In genomic region chr19:30902290-30902689, GRCm38 (mm10) we compare ENCODE assay signal across 21 mouse cellular contexts.
DNase-seq lines count a peak whose midpoint lies in the region; ATAC-seq and TF ChIP-seq lines count a peak whose summit lies in the region.
"Had no signal": no experiment of that assay in that cellular context is flagged by ENCODE, and none has a peak within 500 bp of the region (broad histone marks: within the 10 kb centered on the region; RNA-seq: fewer than 3 reads in every experiment).

No protein-coding gene starts in this region.

- TF ChIP-seq CTCF in intestine, postnatal 0 days (IDR thresholded peaks at IDR 0.05; ENCODE audit: low read depth), result peak; percentile 26; the same call in 1 of the 2 replicates
- peak; percentile 23; the same call in 1 of the 2 replicates for TF ChIP-seq CTCF in lung, embryonic 14.5 days (IDR thresholded peaks at IDR 0.05; ENCODE audit: low read depth)

- H3K27ac ChIP-seq in intestine, postnatal 0 days (ENCODE audit: low read depth, low read length), result no peak overlapping the region
- H3K27ac ChIP-seq in intestine, embryonic 16.5 days (ENCODE audit: low read length), result no peak overlapping the region
- no peak overlapping the region for H3K27ac ChIP-seq in lung, embryonic 14.5 days (ENCODE audit: low read depth)
- H3K27ac ChIP-seq: forebrain, embryonic 13.5 days; heart, embryonic 10.5 days; hindbrain, embryonic 12.5 days; midbrain, embryonic 13.5 days had no signal

- no peak overlapping the region for H3K9ac ChIP-seq in intestine, postnatal 0 days (ENCODE audit: low read depth, low read length)
- no peak overlapping the region for H3K9ac ChIP-seq in intestine, embryonic 16.5 days (ENCODE audit: low read depth, low read length)
- no peak overlapping the region for H3K9ac ChIP-seq in lung, embryonic 14.5 days
- H3K9ac ChIP-seq: forebrain, embryonic 13.5 days; hindbrain, embryonic 12.5 days; midbrain, embryonic 13.5 days had no signal

- H3K4me2 ChIP-seq in intestine, postnatal 0 days (replicated peaks; ENCODE audit: low read depth), result no peak overlapping the region
- H3K4me2 ChIP-seq in intestine, embryonic 16.5 days (ENCODE audit: low read depth, low read length), result no peak overlapping the region
- no peak overlapping the region for H3K4me2 ChIP-seq in lung, embryonic 14.5 days
- H3K4me2 ChIP-seq: forebrain, embryonic 13.5 days; hindbrain, embryonic 12.5 days; midbrain, embryonic 13.5 days had no signal

- no peaks in the 10 kb centered on the region for H3K36me3 ChIP-seq in intestine, postnatal 0 days (ENCODE audit: control insufficient read depth, insufficient read depth)
- no peaks in the 10 kb centered on the region for H3K36me3 ChIP-seq in intestine, embryonic 16.5 days (ENCODE audit: control insufficient read depth, insufficient read depth, low read length)
- H3K36me3 ChIP-seq in lung, embryonic 14.5 days (ENCODE audit: insufficient read depth), result no peaks in the 10 kb centered on the region
- H3K36me3 ChIP-seq: heart, embryonic 10.5 days; hindbrain, embryonic 12.5 days; midbrain, embryonic 13.5 days had no signal

- no peak for DNase-seq in lung, embryonic 14.5 days
- DNase-seq in lung, postnatal 25 days (ENCODE audit: low spot score), result no peak
- DNase-seq in ES-CJ7 (ENCODE audit: low read depth, low spot score), result peak; percentile 12
- peak; percentile 49 for DNase-seq in ZHBTc4 (ENCODE audit: low read depth, low spot score)
- no peak for DNase-seq in retina, embryonic 14.5 days (ENCODE audit: low spot score)
- DNase-seq in right cerebral cortex, postnatal 36 days (ENCODE audit: low spot score in 2 of 2), result no peak
- DNase-seq: adrenal gland, adult 8-10 months; cerebellum, adult 2 months; cerebellum, postnatal 36 days; heart, postnatal 14 days; kidney, adult 18-20 months; layer of hippocampus, postnatal 36 days; lung, postnatal 14 days; right cerebral cortex, postnatal 25 days; thymus, adult 18-20 months had no signal

- no peaks in the 10 kb centered on the region for H3K4me1 ChIP-seq in intestine, postnatal 0 days (replicated peaks; ENCODE audit: control insufficient read depth, insufficient read depth, low read length)
- H3K4me1 ChIP-seq in intestine, embryonic 16.5 days (ENCODE audit: control insufficient read depth, insufficient read depth, low read length), result no peaks in the 10 kb centered on the region
- H3K4me1 ChIP-seq in lung, embryonic 14.5 days (ENCODE audit: insufficient read depth), result no peaks in the 10 kb centered on the region
- H3K4me1 ChIP-seq: forebrain, embryonic 13.5 days; heart, embryonic 10.5 days; hindbrain, embryonic 12.5 days; midbrain, embryonic 13.5 days had no signal

- no peaks in the 10 kb centered on the region for H3K27me3 ChIP-seq in intestine, postnatal 0 days (replicated peaks; ENCODE audit: control insufficient read depth, insufficient read depth, low read length)
- no peaks in the 10 kb centered on the region for H3K27me3 ChIP-seq in intestine, embryonic 16.5 days (replicated peaks; ENCODE audit: control insufficient read depth, insufficient read depth, low read length)
- no peaks in the 10 kb centered on the region for H3K27me3 ChIP-seq in lung, embryonic 14.5 days (ENCODE audit: insufficient read depth, low read length)
- H3K27me3 ChIP-seq: forebrain, embryonic 13.5 days; hindbrain, embryonic 12.5 days; midbrain, embryonic 13.5 days had no signal

- no peak for ATAC-seq in intestine, postnatal 0 days
- no peak for ATAC-seq in intestine, embryonic 16.5 days
- no peak for ATAC-seq in lung, embryonic 14.5 days (ENCODE audit: insufficient read depth)
- ATAC-seq: forebrain, embryonic 13.5 days; midbrain, embryonic 13.5 days had no signal

- no peak overlapping the region for H3K4me3 ChIP-seq in intestine, postnatal 0 days (ENCODE audit: low read depth, low read length)
- no peak overlapping the region for H3K4me3 ChIP-seq in intestine, embryonic 16.5 days (ENCODE audit: low read length)
- no peak overlapping the region for H3K4me3 ChIP-seq in lung, embryonic 14.5 days (ENCODE audit: low read depth, low read length)
- H3K4me3 ChIP-seq: forebrain, embryonic 13.5 days; heart, embryonic 10.5 days; hindbrain, embryonic 12.5 days; midbrain, embryonic 13.5 days had no signal

- H3K9me3 ChIP-seq in intestine, postnatal 0 days (ENCODE audit: control insufficient read depth), result no peaks in the 10 kb centered on the region
- H3K9me3 ChIP-seq in intestine, embryonic 16.5 days (ENCODE audit: control insufficient read depth, low read length), result no peaks in the 10 kb centered on the region
- H3K9me3 ChIP-seq in lung, embryonic 14.5 days (ENCODE audit: low read depth, low read length), result no peaks in the 10 kb centered on the region
- H3K9me3 ChIP-seq: forebrain, embryonic 13.5 days; heart, embryonic 10.5 days; hindbrain, embryonic 12.5 days; midbrain, embryonic 13.5 days had no signal

Comparison
In these comparisons a context has a peak if more than half of its experiments do, and no peak if none do; other contexts are left out.
1. DNase-seq: peak in ES-CJ7 (single experiment) and ZHBTc4 (single experiment); none in lung, embryonic 14.5 days (single experiment), lung, postnatal 25 days (single experiment), retina, embryonic 14.5 days (single experiment) and right cerebral cortex, postnatal 36 days (0 of 2).